Mouse (Mus musculus) myocyte (in vitro differentiated cells): ENCODE measurements at regions not wholly inside any gene's neighbourhood (a gene's known extent, or its start where the extent isn't known, plus 50 kb on each side); places are given as distances from the start of the nearest gene placed in this dataset.

Experiments
- MAX ChIP-seq: IDR thresholded peaks from one replicate; pipeline ENCODE4 v1.6.1; 2011; ENCODE audit warnings: low read depth, mild to moderate bottlenecking, control low read depth
- MYOD1 ChIP-seq, 3 experiments: IDR thresholded peaks; one replicate each; pipeline ENCODE4 v1.6.1; 2011; ENCODE audit warnings: control low read depth in 2 of 3, low read depth in 2 of 3, mild to moderate bottlenecking in 2 of 3, moderate library complexity in 1 of 3; ENCODE audit not compliant: insufficient read length in 2 of 3, control insufficient read depth in 1 of 3
- POLR2A ChIP-seq: IDR thresholded peaks from one replicate; pipeline ENCODE4 v1.6.1; 2011; ENCODE audit warnings: low read depth, mild to moderate bottlenecking, control low read depth, moderate library complexity; ENCODE audit not compliant: insufficient read length
- REST ChIP-seq: IDR thresholded peaks from one replicate; pipeline ENCODE4 v1.6.1; 2011; ENCODE audit warnings: mild to moderate bottlenecking, control low read depth, moderate library complexity; ENCODE audit not compliant: insufficient read depth, insufficient read length
- SRF ChIP-seq: IDR thresholded peaks from one replicate; pipeline ENCODE4 v1.6.1; 2011; ENCODE audit warnings: low read depth; ENCODE audit not compliant: control insufficient read depth, insufficient read length

GRCm38 (mm10) chr4:7642878-7643590 is 595.8 kb downstream of the Car8 start:
- no peak for TF ChIP-seq POLR2A
- no peak for TF ChIP-seq MYOD1 (IDR thresholded peaks at IDR 0.05; ENCODE audit: control insufficient read depth in 1 of 3, insufficient read length in 2 of 3, low read depth in 2 of 3)
- TF ChIP-seq REST = no peak
- TF ChIP-seq MAX = no peak
- no peak for TF ChIP-seq SRF
